Mouse (Mus musculus) kidney, postnatal 4 days (tissue): ENCODE data around the gene Ldb3.
A peak's percentile ranks its signal among the peaks of the same experiment; 100 is the strongest.

Source experiments
- DNase-seq, 2 experiments: peaks; one replicate each; pipeline ENCODE4 v3.0.0; 2021; ENCODE audit warnings: mixed read lengths in 2 of 2

Gene Ldb3

GRCm38 (mm10) chr14:34588498-34588897 is at the start of gene Ldb3:
Ldb3 (minus strand) TSS chr14:34588682.
- DNase-seq = no peak

DNA sequence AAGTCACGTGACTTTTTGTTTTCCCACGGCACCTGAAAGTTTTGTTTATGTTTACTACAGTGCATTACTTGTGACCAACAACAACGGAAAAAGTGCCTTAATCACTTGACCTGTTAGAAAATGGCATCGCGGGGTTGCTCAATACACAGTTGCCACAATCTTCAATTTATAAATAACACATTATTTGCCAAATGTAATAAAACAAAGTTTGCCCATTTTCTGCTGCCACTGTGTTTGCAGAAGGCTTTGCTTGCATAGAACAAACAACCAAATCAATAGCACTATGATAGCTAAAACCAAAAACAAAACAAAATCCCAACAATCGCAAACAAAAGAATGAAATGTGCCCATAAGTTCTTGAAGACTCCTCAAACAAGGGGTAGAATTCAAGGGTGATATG is 47.2 kb upstream of the Ldb3 start:
- DNase-seq = no peak

DNA sequence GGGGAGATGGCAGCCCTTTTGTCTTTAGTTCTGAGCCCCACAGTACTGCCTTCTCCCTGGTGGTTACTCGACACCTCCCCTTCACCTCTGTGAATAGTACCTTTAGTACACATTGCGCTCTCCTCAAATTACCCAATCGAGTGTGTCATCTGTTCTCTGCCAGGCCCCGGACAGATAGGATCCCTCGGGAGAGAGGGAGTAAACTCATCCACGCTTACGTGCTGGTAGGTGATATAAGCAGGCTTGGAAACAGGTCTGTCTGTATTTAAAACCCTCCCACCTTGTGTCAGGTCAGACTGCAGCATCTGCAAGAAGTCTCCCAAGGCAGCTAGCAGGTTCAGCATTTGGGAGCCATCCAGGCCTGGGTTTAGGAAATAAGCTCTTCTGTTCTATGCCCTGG is 46.7 kb upstream of the Ldb3 start:
- DNase-seq = no peak

DNA sequence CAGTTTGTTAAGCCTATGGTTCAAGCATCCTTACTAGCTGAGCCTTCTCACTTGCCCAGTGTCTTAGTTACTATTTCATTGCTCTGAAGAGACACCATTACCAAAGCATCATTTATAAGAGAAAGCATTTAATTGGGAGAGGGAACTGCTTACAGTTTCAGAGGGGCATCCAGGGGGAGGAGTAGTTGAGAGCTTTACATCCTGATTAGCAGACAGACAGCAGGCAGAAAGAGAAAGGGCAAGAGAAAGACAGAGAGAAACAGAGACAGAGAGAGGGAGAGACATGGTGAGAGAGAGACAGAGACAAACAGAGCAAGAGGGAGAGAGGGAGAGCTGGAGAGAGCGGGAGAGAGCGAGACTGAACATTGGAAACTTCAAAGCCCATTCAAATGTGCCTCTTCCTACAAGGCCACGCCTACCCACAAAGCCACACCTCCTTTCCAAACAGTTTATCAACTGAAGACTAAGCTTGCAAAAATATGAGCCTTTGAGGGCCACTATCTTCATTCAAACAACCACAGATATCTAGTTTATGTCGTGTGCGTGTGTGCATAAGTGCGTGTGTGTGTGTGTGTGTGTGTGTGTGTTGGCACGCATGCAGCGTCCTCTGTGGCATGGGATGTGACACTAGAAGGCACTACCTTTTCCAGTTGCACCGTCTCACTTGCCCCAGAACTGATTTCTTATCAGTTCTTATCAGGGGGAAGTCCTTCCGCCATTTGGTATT is 44.4 kb upstream of the Ldb3 start:
- DNase-seq = no peak

- DNase-seq = no peak
Measured at GRCm38 (mm10) chr14:34626824-34627223, 38.3 kb upstream of the Ldb3 start.

- no peak for DNase-seq
Measured at GRCm38 (mm10) chr14:34623531-34624210, 35.2 kb upstream of the Ldb3 start.

- no peak for DNase-seq
Measured at GRCm38 (mm10) chr14:34623074-34623473, 34.6 kb upstream of the Ldb3 start.

GRCm38 (mm10) chr14:34620611-34621376 is 32.3 kb upstream of the Ldb3 start:
- DNase-seq = peak; percentile 64 to 72

- DNase-seq = no peak
Measured at GRCm38 (mm10) chr14:34618808-34619207, 30.3 kb upstream of the Ldb3 start.

- DNase-seq = peak; percentile 90 to 91
Measured at GRCm38 (mm10) chr14:34616821-34617220, 28.3 kb upstream of the Ldb3 start.

DNA sequence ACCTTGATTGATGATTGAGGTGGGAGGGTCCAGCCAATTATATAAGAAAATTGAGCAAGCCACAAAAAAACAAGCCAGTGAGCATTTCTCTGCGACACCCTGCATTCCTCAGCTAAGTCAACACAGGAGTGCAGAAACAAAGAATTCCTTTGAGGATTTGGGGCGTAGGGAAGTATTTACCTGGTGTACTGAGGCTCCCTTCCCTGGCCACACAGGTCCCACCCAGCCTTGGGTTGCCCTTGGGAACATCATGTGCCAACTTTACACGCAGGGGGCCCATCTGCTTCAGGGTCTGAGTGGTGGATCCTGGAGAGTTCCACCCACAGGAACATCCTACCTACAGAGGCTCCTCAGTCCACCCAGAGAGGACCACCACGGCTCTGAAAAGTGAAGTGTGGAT is 27.1 kb upstream of the Ldb3 start:
- DNase-seq = no peak

- peak; percentile 28 to 35 for DNase-seq
Measured at GRCm38 (mm10) chr14:34615082-34615481, 26.6 kb upstream of the Ldb3 start.

DNA sequence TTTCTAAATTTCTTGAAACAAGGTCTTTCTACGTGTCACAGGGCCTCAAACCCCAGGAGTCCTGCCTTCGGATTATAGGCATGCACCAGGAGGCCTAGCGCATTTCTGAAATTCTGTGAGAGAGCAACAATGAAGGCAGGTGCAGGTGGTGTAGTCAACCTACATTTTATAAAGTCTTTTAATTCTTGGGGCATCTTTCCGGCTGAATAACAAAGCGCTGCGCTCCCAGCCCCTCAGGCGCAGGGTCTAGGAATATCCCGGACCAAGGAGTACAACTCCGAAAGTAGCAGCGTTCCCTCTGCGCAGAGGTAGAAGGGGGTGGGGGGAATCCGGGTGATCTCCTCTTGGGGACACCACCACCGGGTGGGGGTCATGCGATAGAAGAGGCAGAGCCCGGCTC is 26.1 kb upstream of the Ldb3 start:
- DNase-seq = no peak

- no peak for DNase-seq
Measured at GRCm38 (mm10) chr14:34613523-34613922, 25.0 kb upstream of the Ldb3 start.

GRCm38 (mm10) chr14:34612222-34612621 is 23.7 kb upstream of the Ldb3 start:
- DNase-seq = peak; percentile 46 to 50

- no peak for DNase-seq
Measured at GRCm38 (mm10) chr14:34611591-34611990, 23.1 kb upstream of the Ldb3 start.

- DNase-seq = no peak
Measured at GRCm38 (mm10) chr14:34601910-34602309, 13.4 kb upstream of the Ldb3 start.

- peak; percentile 27 to 47 for DNase-seq
Measured at GRCm38 (mm10) chr14:34599941-34600340, 11.5 kb upstream of the Ldb3 start, which contains the start of gene Opn4. Opn4 (minus strand) TSS chr14:34600142.

DNA sequence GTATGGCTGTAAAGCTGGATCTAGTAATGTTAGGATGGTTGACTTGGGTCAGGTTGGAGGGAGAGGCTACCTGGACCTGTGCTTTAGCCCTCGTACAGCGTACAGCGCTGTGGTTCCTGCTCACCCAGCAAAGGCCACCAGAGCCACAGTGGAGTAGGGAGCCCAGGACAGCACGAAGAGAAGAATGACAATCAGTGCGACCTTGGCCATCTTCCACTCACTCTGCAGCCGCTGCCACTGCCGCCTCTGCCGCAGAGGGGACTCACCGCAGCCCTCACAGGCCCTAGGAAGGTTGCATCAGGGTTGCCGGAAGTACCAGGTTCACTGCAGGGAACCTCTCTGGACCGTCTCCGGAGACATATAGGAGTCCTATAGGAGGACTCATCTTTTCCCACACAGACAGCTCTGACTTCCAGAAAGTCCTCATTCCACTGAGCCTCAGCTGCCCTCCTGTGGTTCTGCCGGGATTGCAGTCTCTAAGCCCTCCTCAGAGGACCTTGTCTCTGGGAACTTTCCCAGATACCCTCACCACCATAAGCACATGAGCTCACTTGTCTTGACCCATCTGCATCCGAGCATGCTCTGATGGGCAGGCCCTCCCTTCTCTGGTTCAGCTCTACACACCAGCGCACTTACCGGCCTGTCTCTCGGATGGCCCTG is 7.2 kb upstream of the Ldb3 start:
- DNase-seq = no peak

DNA sequence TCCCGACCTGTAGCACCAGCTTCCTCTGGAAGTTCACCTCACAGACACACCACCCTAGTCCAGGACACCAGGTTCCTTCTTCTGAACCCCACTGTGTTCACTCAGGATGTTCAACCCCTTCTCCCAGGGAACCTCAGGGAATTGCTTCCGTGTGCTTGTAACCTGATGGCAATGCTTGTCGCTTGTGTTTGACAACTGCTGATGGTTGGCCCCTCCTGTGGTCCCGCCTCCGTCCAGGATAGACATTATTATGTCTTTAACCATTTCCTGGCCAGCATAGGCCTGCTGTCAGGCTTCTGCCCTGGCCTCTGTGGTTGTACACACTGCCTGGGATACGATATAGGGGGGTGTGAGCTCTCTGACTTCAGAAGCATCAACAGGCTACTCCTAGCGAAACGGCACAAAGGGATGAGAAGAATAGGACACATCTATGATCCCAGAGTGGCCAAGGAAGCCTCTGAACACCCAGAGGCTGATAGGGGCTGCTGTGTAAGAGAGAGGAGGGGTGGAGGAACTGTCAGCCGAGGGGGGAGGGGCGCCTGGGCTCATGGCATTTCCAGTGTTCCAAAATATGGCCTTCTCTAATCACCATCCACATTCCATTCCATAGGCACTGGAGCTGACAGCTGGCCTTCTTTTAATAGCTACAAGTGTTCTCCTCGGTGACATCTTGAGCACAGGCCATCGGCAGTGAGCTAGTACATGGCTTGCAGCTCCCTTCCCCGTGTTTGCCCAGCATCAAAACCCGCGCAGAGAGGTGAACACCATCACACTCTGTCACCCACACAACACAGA is 3.5 kb upstream of the Ldb3 start:
- no peak for DNase-seq

DNA sequence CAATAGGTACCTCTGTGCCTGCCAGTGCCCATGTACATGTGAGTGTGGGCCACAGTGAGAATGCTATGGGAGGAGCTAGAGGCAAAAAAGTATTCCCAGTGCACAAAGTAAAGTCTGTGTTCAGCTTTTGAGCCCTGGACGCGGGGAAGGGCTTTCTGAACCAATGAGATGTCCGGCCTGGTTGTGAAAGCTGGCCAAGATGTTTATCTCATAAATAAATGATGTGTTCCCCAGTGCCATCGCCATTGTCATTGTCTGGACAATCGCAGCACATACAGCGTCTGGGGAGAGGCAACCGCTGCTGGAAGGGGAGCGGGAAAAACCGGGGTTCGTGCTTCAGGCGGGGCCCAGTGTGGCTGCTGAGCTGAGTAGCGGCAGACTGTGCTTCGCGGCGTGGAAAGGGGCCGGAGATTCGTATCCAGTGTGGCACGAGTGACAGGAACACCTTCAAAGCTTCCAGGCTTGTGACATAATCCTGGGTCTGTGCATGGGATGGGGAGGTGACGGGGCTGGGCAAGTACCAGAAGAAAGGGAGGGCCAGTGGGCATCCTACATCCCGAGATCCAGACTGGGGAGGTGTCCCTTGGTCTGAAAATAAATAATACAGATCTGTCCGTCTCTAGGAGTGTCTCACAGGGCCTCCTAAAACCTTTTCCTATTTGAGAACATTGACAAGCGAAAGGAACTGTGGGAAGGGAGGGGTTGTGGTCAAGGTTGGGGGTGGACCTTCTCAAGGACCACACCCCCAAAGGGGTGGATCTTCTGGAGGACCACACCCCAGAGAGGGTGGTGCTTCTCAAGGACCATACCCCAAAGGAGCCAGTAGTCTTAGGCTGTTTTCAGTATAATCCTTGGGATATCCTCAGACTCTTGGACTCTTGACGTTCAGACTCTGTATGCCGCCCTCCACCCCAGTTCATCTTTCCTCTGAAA is 2.5 kb upstream of the Ldb3 start:
- DNase-seq = no peak
